Mouse (Mus musculus) olfactory bulb, adult 2 months (tissue): ENCODE results near the gene Rrp7a.

ENCODE experiments used
- CTCF ChIP-seq: fragments of 200-500 bp; IDR thresholded peaks from 2 replicates; pipeline ENCODE4 v1.5.1; 2012; ENCODE audit warnings: low read depth, mild to moderate bottlenecking, low read length, moderate library complexity; ENCODE audit not compliant: insufficient read depth
- POLR2A ChIP-seq: fragments of 200-500 bp; IDR thresholded peaks from 2 replicates; pipeline ENCODE4 v1.6.1; 2012; ENCODE audit warnings: mild to moderate bottlenecking, low read depth, low read length, moderate library complexity; ENCODE audit not compliant: insufficient read depth

DNA sequence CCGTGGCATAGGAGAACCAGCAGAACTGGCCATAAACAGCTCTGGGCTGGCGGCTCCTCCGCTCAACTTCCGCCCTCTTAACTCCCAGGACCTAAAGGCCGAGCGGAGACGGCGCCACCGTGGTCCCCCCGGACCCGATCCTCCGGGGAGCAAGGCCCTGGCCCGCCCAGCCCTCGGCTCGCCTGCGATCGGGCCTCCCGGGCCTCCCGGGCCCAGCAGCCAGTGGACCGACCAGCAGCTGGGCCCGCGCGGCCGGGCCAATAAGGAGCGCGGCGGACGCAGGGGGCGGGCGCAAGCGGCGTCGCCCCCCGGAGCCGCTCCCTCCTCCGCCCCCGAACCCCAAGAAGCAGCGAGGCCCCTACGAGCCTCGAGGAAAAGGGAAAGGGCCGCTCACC is 26.2 kb upstream of the Rrp7a start:
- no peak for TF ChIP-seq CTCF
- no peak for TF ChIP-seq POLR2A
